Mouse (Mus musculus): ENCODE results near the gene Tgfbr2. TPM values are rescaled to one million over a fixed set of nuclear protein-coding genes. Genes with fewer than 3 reads are reported as not detected.
"Not testable (repeated sequence)": the region's sequence is repeated elsewhere in the genome, so short reads cannot be mapped to it uniquely, and the experiment has no call there.

Tgfbr2 gene
- total RNA-seq, 4 experiments from 2014 or later, result 15.0 to 17.6 (median 17.2) TPM

DNA sequence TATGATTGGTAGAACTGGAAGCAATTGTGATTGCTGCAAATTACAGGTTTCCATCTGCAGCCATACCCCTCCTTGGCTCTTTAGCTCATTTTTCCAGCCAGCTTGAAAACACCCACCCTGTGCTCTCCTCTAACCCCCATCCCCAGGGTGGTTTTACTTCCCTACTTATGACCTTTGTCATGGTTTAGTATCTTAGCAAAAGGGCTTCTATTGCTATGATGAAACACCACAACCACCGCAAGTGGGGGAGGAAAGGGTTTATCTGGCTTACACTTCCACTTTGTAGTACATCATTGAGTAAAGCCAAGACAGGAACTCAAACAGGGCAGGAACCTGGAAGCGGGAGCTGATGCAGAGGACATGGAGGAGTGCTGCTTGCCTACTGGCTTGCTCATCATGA, 97.7 kb downstream of the Tgfbr2 start:
- no peak for DNase-seq (ENCODE audit: low spot score in 2 of 2)

DNA sequence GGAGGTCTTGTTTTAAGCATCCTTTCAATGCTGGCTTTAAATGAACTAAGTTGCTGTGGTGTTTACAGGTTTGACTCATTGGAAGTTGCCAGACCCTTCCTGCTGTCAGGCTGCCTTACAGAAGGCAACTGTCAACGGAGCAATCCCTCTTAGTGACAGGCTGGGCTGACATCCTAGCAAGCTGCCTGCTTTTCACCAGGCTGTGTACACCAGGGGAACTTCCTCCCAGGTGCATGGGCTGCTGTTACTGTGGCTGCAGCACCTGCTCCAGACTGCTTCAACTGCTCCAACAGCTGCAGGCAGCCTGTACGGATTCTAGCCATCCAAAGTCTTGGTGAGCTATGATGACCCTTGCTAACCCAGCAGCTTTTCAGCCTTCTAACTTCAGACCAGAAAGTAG, 98.2 kb downstream of the Tgfbr2 start:
- no peak for DNase-seq (ENCODE audit: low spot score in 2 of 2)

DNA sequence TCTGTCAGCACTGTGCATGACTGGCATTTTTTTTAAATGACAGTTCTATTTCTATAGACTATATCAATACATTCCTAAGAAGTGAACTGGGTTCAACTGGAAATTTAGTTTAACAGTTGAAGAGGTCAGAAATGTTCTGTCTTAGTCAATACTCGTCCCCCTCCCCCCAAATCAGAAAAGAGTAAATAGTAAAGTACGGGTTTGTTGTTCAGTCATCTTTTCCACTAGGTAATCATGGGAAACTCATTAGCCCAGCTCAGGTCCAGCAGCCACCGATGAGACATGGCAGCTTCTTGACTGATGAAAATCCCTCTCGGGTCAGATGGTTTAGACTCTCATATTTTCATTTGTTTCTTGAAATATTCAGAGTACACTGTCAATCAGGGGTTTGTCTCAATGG, 99.0 kb downstream of the Tgfbr2 start:
- DNase-seq (ENCODE audit: low spot score in 2 of 2), result no peak

DNA sequence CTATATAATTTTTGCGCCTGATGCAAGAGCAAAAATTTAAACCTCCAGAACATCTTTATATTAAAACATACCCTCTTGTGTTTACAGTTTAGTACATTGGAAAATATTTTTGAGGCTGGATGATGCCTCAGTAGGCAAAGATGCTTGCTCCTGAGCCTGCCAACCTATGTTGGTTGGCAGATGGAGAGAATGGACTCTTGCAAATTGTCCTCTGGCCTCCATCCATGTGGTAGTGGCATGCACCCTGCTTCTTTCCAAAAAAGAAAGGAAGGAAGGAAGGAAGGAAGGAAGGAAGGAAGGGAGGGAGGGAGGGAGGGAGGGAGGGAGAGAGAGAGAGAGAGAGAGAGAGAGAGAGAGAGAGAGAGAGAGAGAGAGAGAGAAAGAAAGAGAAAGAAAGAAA, 103.6 kb downstream of the Tgfbr2 start:
- not testable (repeated sequence) for DNase-seq (ENCODE audit: low spot score in 2 of 2)

DNA sequence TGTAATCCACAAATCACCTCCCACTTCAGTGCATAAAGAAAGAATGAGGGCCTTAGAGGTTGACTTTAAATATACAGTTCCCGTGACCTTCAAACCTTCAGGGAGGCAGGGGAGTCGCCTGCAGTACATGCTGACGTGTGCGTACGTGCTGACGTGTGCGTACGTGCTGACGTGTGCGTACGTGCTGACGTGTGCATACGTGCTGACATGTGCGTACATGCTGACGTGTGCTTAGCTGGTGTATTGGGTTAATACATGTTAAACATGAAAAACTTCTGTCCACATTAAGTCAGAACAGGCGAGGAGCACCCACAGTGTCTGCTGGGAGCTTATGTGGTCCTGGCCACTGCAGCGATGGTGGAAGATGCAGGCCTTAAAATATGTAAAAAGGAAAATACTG, 110.4 kb downstream of the Tgfbr2 start:
- no peak for DNase-seq (ENCODE audit: low spot score in 2 of 2)

DNA sequence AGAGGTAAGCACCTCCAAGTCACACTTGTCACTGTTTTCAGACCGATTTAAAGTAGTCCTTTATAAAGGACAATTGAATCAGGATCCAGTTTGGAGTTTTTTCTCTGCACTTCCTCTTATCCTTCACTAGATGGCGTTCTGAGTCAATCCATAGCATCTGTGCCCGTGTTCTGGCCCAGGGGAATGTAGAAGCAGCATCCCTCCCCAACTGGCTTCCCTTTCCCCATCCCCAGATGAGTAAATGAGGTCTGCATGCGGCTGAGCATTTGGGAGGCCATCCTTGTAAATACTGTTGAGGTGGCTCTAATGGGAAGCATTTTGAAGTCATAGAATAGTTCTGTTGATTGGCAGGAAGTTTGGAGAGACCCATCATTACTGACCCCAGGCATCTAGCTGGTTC, 114.5 kb downstream of the Tgfbr2 start:
- no peak for DNase-seq (ENCODE audit: low spot score in 2 of 2)

DNA sequence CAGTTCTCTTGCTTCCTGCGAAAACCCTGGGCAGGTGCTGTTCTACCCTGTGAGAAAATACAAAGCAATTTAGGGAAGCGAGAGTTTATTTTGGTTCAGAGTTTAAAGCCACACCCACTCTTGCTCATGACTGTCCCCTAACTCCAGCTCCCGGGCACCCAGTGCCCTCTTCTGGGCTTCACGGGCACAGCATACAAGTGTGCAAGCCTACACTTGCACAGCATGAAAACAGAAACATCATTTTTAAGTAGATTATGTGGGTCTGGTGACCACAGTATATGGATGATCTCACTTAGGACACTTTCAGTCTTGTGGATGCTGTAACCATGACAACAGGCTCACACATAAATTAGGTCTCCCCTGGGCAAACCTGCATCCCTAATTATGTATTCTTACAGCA, 116.0 kb downstream of the Tgfbr2 start:
- DNase-seq (ENCODE audit: low spot score in 2 of 2), result no peak

DNA sequence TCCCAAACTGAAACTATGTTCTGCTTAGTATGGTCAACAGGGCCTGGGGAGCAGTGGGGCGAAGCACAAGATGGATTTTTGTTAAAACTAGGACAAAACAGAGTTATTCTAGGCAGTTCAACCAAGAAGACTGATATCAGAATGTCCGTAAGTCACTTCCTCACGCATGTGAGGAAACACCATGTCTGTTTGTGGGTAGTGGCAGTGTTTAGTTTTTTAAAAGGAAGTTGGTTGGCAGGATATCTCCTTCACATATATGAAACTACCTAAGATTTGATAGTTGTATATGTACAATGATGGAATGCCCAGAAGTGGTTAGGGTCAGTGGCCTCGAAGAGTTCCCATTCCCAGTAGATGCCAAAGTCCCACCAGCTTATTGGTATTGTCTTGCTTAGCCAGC, 116.7 kb downstream of the Tgfbr2 start:
- DNase-seq (ENCODE audit: low spot score in 2 of 2), result no peak

DNA sequence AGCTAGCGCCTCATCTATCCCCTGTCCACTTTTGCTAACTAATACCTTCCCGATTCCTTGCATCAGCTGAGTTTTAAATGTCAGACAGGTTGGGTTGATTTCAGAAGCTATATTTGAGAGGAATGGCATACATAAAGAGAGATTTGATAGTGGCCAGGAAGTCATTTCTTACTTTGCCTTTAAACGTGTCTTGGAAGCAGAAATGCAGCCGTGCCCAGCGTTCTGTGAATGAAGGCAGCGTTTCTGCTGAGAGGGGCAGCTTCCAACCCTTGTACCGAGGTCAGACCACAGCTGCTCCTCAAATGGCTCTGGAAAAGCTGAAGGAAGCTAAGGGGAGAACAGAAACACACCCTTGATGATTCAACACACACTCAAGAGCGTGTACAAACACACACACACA, 121.2 kb downstream of the Tgfbr2 start:
- DNase-seq (ENCODE audit: low spot score in 2 of 2), result no peak

DNA sequence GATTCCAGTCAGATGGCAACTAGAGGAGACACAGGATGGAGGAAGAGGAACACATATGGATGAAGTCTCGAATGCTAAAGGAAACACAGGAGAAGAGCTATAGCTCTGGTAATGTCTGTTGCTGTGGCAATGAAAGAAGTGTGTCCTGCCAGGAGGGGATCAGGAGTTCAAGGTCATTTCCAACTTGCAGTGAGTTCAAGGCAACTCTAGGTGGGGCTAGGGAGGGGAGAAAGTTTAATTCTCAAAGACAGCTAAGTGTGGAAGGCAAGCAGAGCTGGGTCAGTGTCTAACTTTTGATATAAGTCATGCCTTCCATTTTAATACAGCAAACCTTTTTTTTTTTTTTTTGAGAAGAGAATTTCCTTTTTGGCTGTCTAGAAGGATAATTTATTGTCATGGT, 125.2 kb downstream of the Tgfbr2 start:
- DNase-seq (ENCODE audit: low spot score in 2 of 2), result no peak

DNA sequence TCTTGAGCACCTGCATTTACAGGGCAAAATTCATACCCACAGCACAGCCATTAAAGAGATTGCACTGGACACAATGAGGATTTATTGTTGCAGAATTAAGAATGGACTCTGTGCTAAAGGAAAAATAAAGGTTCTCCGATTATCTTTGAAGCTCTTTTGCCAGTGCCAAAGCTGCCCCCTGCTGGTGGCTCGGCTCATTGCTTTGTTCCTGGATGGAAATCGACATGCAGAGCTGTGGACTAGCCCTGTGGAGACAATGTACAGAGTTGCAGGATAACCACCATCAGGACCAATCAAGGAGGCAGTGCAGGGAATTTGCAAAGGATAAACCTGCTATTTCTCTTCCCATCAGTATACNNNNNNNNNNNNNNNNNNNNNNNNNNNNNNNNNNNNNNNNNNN, 133.4 kb downstream of the Tgfbr2 start:
- DNase-seq (ENCODE audit: low spot score in 2 of 2), result peak; percentile 59 to 61

DNA sequence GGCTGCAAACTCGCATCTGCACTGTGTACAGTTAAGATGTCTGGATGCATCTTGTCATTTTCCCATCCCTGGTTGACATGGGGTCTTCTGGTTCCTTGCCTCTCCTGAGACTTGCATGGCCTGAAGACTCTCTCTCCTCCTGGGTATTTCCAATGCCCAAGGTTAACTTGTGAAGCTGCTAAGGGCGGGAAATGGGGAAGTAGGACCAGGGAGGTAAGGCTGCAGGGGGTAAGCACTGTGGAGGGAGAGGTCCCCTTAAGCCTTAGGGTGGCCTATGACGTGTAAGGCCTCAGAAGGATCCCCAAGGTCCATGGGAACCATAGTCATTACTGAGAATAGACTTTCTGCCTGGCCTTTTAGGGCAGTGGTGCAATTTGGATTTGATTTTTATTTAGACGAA, 133.8 kb downstream of the Tgfbr2 start:
- no peak for DNase-seq (ENCODE audit: low spot score in 2 of 2)

DNA sequence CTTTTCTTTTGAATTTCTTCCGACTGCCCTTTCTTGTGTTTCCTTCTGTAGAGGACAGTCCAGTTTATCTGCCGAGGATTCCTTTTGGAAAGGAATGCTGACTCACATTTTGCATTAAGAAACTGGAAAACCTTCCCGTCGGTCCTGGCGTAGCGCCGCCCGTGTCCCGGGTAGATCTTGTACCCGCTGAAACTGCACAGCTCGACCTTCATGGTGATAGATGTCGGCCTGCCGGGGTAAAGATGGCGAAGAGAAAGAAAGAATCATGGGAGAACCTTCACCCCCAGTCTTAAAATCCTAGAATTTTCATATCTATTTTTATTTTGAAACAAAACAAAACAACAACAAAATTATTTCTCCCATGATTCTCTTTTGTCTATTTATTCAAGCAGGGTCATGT, 134.3 kb downstream of the Tgfbr2 start:
- DNase-seq (ENCODE audit: low spot score in 2 of 2), result not testable (repeated sequence)

DNA sequence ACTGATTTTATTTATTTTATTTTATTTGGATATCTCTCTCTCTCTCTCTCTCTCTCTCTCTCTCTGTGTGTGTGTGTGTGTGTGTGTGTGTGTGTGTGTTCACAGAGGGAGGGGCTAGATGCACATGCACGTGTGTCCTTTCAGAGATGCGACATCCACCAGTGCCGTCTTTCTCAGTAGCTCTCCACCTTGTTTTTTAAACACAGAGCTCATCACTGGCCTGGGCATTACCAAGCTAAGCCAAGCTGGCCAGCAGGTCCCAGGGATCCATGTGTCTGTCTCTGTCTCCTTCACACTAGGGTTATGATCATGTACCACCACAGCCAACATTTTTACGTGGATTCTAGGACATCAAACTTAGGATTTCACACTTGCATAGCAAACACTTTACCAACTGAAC, 135.2 kb downstream of the Tgfbr2 start:
- no peak for DNase-seq (ENCODE audit: low spot score in 2 of 2)

DNA sequence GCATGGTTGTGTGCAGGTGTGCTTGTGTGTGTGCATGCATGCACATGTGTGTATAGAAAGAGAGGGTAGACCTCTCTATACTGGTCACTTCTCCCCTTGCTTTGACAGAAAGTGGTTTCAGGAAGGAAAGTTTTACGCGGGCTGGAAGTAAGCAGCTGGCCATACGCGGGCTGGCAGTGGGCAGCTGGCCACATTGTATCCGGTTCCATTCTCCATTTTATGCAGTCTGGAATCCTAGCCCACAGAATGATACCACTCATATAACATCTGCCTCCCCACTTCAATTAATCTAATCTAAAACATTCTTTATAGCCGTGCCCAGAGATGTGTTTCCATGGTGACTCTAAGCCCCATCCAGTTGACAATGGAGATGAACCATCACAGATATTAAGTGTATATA, 136.9 kb downstream of the Tgfbr2 start:
- no peak for DNase-seq (ENCODE audit: low spot score in 2 of 2)
